Mouse (Mus musculus) midbrain, embryonic 15.5 days (tissue): ENCODE data around the gene Fam107a. TPM values are rescaled to one million over a fixed set of nuclear protein-coding genes. Genes with fewer than 3 reads are reported as not detected.
"Not testable (repeated sequence)": the region's sequence is repeated elsewhere in the genome, so short reads cannot be mapped to it uniquely, and the experiment has no call there.

Experiments used
- ATAC-seq: fragments of 200-750 bp; cut with Nextera tagmentation; replicated peaks from 2 replicates; pipeline ENCODE4 v1.8.0; 2017; ENCODE audit warnings: moderate TSS enrichment
- H3K27ac ChIP-seq: fragments of 300-500 bp; sonication (generic); 2 replicates; pipeline ENCODE4 v1.5.1; 2015; ENCODE audit warnings: mild to moderate bottlenecking, inconsistent platforms
- H3K27me3 ChIP-seq: fragments of 300-500 bp; sonication (generic); replicated peaks from 2 replicates; pipeline ENCODE4 v1.6.1; 2015; ENCODE audit warnings: inconsistent platforms
- H3K36me3 ChIP-seq: fragments of 300-500 bp; sonication (generic); replicated peaks from 2 replicates; pipeline ENCODE4 v1.6.1; 2015; ENCODE audit warnings: inconsistent platforms
- H3K4me1 ChIP-seq: fragments of 300-500 bp; sonication (generic); 2 replicates; pipeline ENCODE4 v1.6.1; 2015; ENCODE audit warnings: inconsistent platforms
- H3K4me2 ChIP-seq: fragments of 300-500 bp; sonication (generic); 2 replicates; pipeline ENCODE4 v1.6.1; 2015; ENCODE audit warnings: inconsistent platforms, mild to moderate bottlenecking, moderate library complexity
- H3K4me3 ChIP-seq: fragments of 300-500 bp; sonication (generic); 2 replicates; pipeline ENCODE4 v1.5.1; 2015; ENCODE audit warnings: mild to moderate bottlenecking, inconsistent platforms
- H3K9ac ChIP-seq: fragments of 300-500 bp; sonication (generic); 2 replicates; pipeline ENCODE4 v1.6.1; 2015; ENCODE audit warnings: mild to moderate bottlenecking, inconsistent platforms
- H3K9me3 ChIP-seq: fragments of 300-500 bp; sonication (generic); 2 replicates; pipeline ENCODE4 v1.6.1; 2016; ENCODE audit warnings: inconsistent platforms
- WGBS: fragments of 180-500 bp; shearing (Covaris S2); methylation state at CpG from one replicate; pipeline ENCODE4 v1.1.7; 2015; ENCODE audit warnings: mixed read lengths; 5-methylcytosine and 5-hydroxymethylcytosine counted together
- polyA plus RNA-seq: library from polyadenylated mRNA; unstranded; fragments of >200 nt; fragmentation: Nextera tagmentation; extraction: Ambion mirVana; gene quantifications from 2 replicates; pipeline ENCODE4 v1.2.1, GENCODE M21; 2015

Gene Fam107a
- polyA plus RNA-seq, 1 experiment from 2014 or later: 0.68 TPM

DNA sequence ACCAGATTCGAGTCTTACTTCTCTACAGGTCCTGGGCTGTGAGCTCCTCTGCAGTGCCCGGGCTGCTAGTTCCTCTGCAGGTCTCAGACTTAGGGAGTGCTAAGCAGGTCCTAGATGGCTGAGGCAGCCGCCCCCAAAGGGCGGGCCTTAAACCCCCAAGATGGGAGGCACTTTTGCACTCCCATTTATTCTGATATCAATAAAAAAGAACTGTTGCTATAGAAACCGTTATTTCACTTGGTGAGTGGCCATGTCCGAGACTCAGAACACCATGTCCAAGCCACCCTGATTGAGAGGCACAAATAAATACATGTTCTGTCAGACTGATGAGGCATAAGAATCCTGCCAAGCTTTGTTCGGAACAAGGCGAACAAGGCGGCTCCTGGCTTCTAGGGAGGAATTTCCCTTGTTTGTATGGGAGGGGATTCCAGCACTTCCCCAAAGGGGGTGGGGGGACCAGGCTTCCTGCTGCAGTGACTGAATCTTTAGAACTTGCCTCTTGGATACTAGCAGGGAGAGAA is 8.1 kb downstream of the Fam107a start:
- Histone ChIP-seq H3K27me3 (peaks cover 4% of the 10 kb centered on the region; the same call in 1 of the 2 replicates), H3K9ac (no peak overlapping the region), H3K9me3 (no peaks in the 10 kb centered on the region), H3K4me2 (no peak overlapping the region), H3K27ac (no peak overlapping the region), H3K4me3 (no peak overlapping the region), H3K4me1 (no peaks in the 10 kb centered on the region), H3K36me3 (no peaks in the 10 kb centered on the region)
- peak; percentile 61 for ATAC-seq
- 13% methylated on average over 9 of the region's 9 CpGs for WGBS

DNA sequence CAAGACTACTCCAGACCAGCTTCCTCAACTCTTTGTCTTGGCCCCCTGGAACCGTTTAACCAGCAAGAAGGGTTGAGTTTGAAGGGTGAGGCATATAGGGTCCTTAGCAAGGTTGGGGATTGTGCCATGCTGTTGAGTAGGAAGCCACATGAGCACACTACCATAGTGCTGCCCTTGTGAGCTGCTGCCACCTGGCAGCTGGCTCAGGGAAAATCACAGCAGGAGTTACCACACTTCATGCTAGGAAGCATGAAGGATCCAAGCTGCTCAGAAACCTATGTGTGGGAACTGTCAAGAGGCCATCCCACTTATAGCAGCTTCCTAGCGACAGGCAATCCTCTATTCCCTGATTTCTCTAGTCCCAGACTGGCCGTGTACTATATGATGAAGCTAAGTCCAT is 9.2 kb downstream of the Fam107a start:
- Histone ChIP-seq H3K9me3 (no peaks in the 10 kb centered on the region), H3K27me3 (peaks cover 3% of the 10 kb centered on the region; the same call in 1 of the 2 replicates), H3K27ac (no peak overlapping the region), H3K4me3 (no peak overlapping the region), H3K36me3 (no peaks in the 10 kb centered on the region), H3K9ac (no peak overlapping the region), H3K4me2 (no peak overlapping the region), H3K4me1 (no peaks in the 10 kb centered on the region)
- ATAC-seq: no peak
- 80% methylated on average over 3 of the region's 3 CpGs for WGBS

DNA sequence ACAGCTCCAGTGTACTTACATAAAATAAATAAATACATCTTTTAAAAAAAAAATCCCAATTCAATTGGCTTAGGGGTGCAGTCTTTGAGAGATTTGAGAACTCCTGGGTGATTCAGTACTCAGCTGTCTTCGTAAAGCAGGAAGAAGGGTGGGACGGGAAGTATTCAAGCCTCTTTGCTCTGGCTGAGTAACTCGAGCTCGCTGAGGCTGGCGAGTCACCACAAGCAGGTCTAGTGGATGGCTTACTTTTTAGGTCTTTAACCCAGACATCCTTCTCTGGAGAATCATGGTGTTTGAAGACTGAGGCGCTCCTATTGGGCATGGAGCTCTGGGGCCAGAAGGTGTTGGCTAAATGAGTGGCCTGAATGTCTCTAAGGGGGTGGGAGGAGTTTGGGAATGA is 10.9 kb downstream of the Fam107a start:
- no peak overlapping the region for H3K4me2 ChIP-seq
- H3K4me1 ChIP-seq: no peaks in the 10 kb centered on the region
- H3K27me3 ChIP-seq: peaks cover 3% of the 10 kb centered on the region; the same call in 1 of the 2 replicates
- H3K36me3 ChIP-seq: no peaks in the 10 kb centered on the region
- H3K9ac ChIP-seq: no peak overlapping the region
- no peak overlapping the region for H3K27ac ChIP-seq
- ATAC-seq: no peak
- WGBS: 84% methylated on average over 6 of the region's 6 CpGs
- H3K4me3 ChIP-seq: no peak overlapping the region
- no peaks in the 10 kb centered on the region for H3K9me3 ChIP-seq

DNA sequence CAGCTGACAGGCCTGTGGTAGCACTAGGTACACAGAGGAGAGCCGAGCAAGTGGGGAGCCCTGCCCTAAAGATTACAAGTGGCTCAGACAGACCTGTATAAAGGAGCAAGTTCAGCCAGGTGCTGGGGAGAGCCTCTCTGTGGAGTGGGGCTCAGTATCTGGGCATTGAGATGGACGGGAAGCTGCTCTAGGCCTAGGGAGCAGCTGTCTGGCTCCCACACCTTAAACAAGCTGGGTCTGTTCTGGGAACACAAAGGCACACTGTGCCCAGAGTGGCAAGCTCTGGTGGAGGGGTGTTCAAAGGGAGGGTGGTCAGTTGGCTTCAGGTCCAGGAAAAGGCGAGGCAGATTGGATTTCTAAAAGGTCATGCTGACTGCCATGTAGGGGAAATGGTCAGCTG is 12.8 kb downstream of the Fam107a start:
- Histone ChIP-seq H3K36me3 (no peaks in the 10 kb centered on the region), H3K9me3 (no peaks in the 10 kb centered on the region), H3K4me3 (no peak overlapping the region), H3K4me1 (no peaks in the 10 kb centered on the region), H3K27ac (no peak overlapping the region), H3K4me2 (no peak overlapping the region), H3K27me3 (0 out of 2 replicates have a peak, but pooled peaks cover 3% of the 10 kb centered on the region), H3K9ac (no peak overlapping the region)
- WGBS: 79% methylated on average over 3 of the region's 3 CpGs
- ATAC-seq: no peak

GRCm38 (mm10) chr14:8304082-8304481 is 13.7 kb downstream of the Fam107a start:
- Histone ChIP-seq H3K4me3 (no peak overlapping the region), H3K4me2 (no peak overlapping the region), H3K36me3 (no peaks in the 10 kb centered on the region), H3K4me1 (no peaks in the 10 kb centered on the region), H3K27me3 (no peaks in the 10 kb centered on the region), H3K9me3 (no peaks in the 10 kb centered on the region), H3K9ac (no peak overlapping the region), H3K27ac (no peak overlapping the region)
- no peak for ATAC-seq

GRCm38 (mm10) chr14:8302687-8303086 is 15.1 kb downstream of the Fam107a start:
- Histone ChIP-seq H3K4me3 (no peak overlapping the region), H3K4me2 (no peak overlapping the region), H3K9me3 (no peaks in the 10 kb centered on the region), H3K27ac (no peak overlapping the region), H3K4me1 (no peaks in the 10 kb centered on the region), H3K36me3 (no peaks in the 10 kb centered on the region), H3K27me3 (no peaks in the 10 kb centered on the region), H3K9ac (no peak overlapping the region)
- no peak for ATAC-seq
- 34% methylated on average over 10 of the region's 10 CpGs for WGBS

DNA sequence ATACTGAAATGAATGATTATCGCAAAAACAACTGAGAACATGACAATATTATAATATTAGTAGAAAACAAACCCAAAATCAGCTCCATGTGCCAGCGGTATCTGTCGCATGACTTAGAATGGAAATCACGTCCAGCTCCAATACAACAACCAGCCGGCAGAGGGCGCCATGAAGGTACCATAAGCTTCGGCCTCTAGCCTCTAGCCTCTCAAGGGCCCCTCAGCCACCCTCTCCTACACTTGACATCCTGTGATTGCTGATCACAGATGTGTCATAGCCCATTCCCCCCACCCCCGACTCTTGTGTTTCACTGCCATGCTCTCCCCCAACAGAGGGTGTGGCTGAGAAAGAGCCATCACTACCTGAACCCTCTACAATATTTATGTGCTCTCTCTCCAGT is 17.5 kb downstream of the Fam107a start:
- WGBS: 25% methylated on average over 8 of the region's 8 CpGs
- no peaks in the 10 kb centered on the region for H3K4me1 ChIP-seq
- H3K9me3 ChIP-seq: no peaks in the 10 kb centered on the region
- no peak overlapping the region for H3K4me2 ChIP-seq
- H3K27ac ChIP-seq: no peak overlapping the region
- ATAC-seq: no peak
- H3K36me3 ChIP-seq: no peaks in the 10 kb centered on the region
- H3K9ac ChIP-seq: no peak overlapping the region
- H3K4me3 ChIP-seq: no peak overlapping the region
- H3K27me3 ChIP-seq: no peaks in the 10 kb centered on the region

DNA sequence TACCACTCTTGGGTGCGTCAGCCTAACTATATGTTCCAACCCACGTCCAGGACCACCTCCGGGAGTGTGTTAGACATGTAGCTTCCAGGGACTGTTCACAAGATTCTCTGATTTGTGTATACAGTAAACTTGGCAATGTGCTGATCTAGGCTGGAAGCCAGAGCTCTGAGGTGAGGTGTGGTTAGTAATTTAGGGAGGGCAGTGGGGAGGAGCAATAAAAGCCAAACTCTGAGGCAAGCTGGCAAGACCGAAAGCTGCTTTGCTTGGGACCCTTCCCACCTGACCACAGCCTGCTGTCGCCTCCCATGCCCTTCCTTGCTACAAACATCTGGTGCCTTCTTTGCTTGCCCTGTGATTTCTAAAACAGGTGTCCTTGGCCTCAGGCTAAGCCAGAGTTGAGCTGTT is 19.9 kb downstream of the Fam107a start:
- Histone ChIP-seq H3K9ac (no peak overlapping the region), H3K4me3 (no peak overlapping the region), H3K9me3 (no peaks in the 10 kb centered on the region), H3K4me2 (no peak overlapping the region), H3K36me3 (no peaks in the 10 kb centered on the region), H3K27me3 (no peaks in the 10 kb centered on the region), H3K27ac (no peak overlapping the region), H3K4me1 (no peaks in the 10 kb centered on the region)
- WGBS: 79% methylated on average over 5 of the region's 5 CpGs
- no peak for ATAC-seq

GRCm38 (mm10) chr14:8294257-8294656 is 23.6 kb downstream of the Fam107a start:
- ATAC-seq: no peak
- Histone ChIP-seq H3K4me2 (no peak overlapping the region), H3K36me3 (no peaks in the 10 kb centered on the region), H3K4me1 (no peaks in the 10 kb centered on the region), H3K4me3 (no peak overlapping the region), H3K9ac (no peak overlapping the region), H3K9me3 (peaks cover 10% of the 10 kb centered on the region), H3K27me3 (no peaks in the 10 kb centered on the region), H3K27ac (no peak overlapping the region)
- 93% methylated on average over 1 of the region's 1 CpGs for WGBS

DNA sequence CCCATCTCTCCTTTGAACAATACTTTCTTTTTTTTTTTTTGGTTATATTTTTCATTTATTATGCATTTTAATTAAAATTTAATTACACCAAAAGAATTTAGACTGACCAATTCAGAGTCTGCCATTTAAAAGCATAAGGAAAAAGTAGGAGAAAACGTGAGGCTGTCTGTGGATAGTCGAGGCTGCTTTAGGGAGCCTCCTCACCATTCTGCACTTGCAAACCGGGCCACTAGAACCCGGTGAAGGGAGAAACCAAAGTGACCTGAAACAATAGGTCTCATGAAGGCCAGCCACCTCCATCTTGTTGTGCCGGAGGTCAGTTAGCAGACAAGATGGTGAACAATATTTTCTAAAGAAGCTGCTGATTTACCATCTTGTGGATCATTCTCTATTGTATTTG is 31.2 kb downstream of the Fam107a start:
- not testable (repeated sequence) for H3K4me3 ChIP-seq, H3K9me3 ChIP-seq, H3K4me1 ChIP-seq, H3K4me2 ChIP-seq, H3K27ac ChIP-seq, H3K9ac ChIP-seq, H3K36me3 ChIP-seq, H3K27me3 ChIP-seq
- ATAC-seq: peak; percentile 56; the same call in 1 of the 2 replicates
- WGBS: 82% methylated on average over 5 of the region's 5 CpGs

- ATAC-seq: no peak
- Histone ChIP-seq H3K27me3 (no peaks in the 10 kb centered on the region), H3K36me3 (no peaks in the 10 kb centered on the region), H3K4me2 (no peak overlapping the region), H3K9ac (no peak overlapping the region), H3K4me1 (no peaks in the 10 kb centered on the region), H3K4me3 (no peak overlapping the region), H3K27ac (no peak overlapping the region), H3K9me3 (no peaks in the 10 kb centered on the region)
These were observed 34.0 kb downstream of the Fam107a start for GRCm38 (mm10) chr14:8283784-8284183.

- not testable (repeated sequence) for H3K4me3 ChIP-seq, H3K4me1 ChIP-seq, H3K36me3 ChIP-seq, H3K9ac ChIP-seq, ATAC-seq, H3K27ac ChIP-seq, H3K9me3 ChIP-seq, H3K27me3 ChIP-seq, H3K4me2 ChIP-seq
- WGBS: 87% methylated on average over 8 of the region's 8 CpGs
These were observed 46.5 kb downstream of the Fam107a start for GRCm38 (mm10) chr14:8271281-8271680.

GRCm38 (mm10) chr14:8264378-8264777 is 53.4 kb downstream of the Fam107a start:
- H3K4me2 ChIP-seq: no peak overlapping the region
- no peak overlapping the region for H3K27ac ChIP-seq
- no peak overlapping the region for H3K9ac ChIP-seq
- no peaks in the 10 kb centered on the region for H3K27me3 ChIP-seq
- H3K36me3 ChIP-seq: no peaks in the 10 kb centered on the region
- no peak for ATAC-seq
- 96% methylated on average over 1 of the region's 1 CpGs for WGBS
- H3K4me1 ChIP-seq: no peaks in the 10 kb centered on the region
- no peaks in the 10 kb centered on the region for H3K9me3 ChIP-seq
- H3K4me3 ChIP-seq: no peak overlapping the region
